Mouse (Mus musculus): ENCODE measurements at regions not wholly inside any gene's neighbourhood (a gene's known extent, or its start where the extent isn't known, plus 50 kb on each side); places are given as distances from the start of the nearest gene placed in this dataset.
"Not testable (repeated sequence)": the region's sequence is repeated elsewhere in the genome, so short reads cannot be mapped to it uniquely, and the experiment has no call there.

GRCm38 (mm10) chr7:118320307-118320706 is 76.8 kb upstream of the Smg1 start:
- no peak for DNase-seq (ENCODE audit: low spot score)

DNA sequence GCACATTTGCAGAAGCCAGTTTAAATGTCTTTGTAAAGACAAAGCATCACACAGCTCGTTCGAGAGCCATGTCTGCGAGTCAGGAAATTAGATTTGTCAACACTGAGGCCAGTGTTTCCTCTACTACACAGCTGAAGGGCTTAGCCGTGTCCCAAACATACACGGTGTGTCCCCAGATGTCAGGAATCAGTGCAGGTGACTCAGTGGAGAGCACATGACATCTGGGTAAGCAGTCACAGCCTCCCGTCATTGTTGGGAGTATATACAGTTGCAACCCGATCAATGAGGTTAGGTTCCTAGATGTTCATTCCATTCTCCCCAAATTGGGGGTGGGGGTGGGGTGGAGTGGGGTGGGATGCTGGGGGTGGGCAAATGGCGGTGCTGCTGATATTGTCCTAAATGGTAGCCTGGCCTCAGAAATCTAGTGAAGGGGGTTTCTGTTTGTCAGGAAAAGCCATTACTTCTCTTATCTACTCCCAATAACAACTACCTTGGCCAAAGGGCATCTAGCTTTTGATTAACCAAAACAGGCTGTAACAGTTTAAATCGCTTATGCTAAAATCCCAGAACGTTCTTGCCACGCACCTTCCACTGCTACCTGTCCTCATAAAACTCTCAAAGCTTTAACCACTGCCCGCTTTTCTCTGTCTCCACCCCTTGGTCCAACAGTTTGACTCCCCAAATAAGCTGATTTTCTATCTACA is 75.1 kb upstream of the Smg1 start:
- no peak for DNase-seq (ENCODE audit: low spot score)

DNA sequence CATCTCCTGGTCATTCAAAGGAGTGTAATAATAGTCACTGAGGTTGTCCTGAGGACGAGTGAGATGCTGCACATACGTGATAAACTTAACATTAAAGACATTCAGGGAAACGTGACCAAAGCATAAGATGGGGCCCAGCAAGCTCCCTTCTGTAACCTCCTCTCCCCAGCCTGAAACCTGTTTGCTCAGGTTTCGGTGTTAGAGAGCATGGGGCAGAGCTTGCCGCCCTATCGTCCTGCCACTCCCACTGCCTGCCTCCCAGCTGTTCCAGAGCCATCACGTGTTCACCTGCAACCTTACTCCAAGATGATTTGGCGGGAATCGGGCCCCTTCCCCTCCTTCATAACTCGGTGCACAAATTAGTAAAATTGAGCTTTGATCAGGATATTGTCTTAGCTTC is 71.4 kb upstream of the Smg1 start:
- DNase-seq (ENCODE audit: low spot score), result not testable (repeated sequence)

GRCm38 (mm10) chr7:118314228-118314658 is 70.8 kb upstream of the Smg1 start:
- no peak for DNase-seq (ENCODE audit: low spot score)

DNA sequence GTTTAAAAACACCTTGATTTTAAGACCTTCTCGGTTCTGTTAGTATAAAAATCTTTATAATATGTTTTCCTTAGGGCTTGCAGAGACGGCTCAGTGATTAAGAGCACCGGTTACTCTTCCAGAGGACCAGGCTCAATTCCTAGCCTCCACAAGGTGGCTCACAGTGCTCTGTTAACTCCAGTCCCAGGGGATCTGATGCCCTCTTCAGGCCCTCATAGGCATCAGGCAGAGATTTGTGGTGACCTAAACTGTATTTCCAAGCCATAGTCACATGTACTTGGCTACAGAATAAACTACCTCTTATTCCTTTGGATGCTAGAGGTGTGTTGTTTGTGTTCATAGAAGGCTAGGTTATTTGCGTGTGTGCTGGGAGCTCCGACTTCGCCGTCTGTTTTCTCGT is 70.3 kb upstream of the Smg1 start:
- DNase-seq (ENCODE audit: low spot score), result no peak

GRCm38 (mm10) chr7:118309733-118310132 is 66.3 kb upstream of the Smg1 start:
- DNase-seq (ENCODE audit: low spot score), result no peak

DNA sequence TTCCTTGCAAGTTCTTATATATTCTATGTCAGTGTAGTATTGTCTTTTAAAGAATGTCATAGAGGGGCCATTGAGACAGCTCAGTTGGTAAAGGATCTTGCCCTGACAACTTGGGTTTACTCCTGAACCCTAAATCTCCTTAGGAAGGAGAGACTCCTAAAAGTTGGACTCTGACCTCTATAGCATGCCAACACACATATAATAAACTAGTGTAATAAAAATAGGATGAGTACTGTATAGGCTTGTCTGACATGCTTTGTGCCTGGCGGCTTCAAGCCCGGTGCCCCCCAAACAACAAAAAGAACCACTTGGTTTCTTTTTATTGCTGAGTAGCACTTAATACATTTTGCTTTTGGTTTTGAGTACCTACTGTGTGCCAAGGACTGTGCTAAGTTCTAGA is 65.4 kb upstream of the Smg1 start:
- no peak for DNase-seq (ENCODE audit: low spot score)

DNA sequence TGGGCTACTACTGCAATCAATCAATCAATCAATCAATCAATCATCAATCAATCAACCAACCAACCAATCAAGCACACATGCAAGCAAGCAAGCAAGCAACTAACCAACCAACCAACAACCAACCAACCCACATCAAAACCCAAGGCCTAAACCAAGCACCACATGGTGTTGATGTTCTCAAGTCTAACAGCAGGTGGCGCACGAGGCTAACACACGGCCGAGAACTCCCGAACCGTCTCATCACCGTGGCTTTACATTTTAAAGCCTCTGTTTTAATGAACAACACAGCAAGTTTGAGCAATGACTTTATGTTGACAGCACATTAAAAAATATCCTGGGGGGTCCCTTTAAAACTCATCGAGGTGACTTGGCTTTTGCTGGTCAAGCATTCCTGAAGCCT is 61.3 kb upstream of the Smg1 start:
- DNase-seq (ENCODE audit: low spot score), result peak; percentile 73

GRCm38 (mm10) chr7:118304338-118304737 is 60.9 kb upstream of the Smg1 start:
- DNase-seq (ENCODE audit: low spot score), result no peak

DNA sequence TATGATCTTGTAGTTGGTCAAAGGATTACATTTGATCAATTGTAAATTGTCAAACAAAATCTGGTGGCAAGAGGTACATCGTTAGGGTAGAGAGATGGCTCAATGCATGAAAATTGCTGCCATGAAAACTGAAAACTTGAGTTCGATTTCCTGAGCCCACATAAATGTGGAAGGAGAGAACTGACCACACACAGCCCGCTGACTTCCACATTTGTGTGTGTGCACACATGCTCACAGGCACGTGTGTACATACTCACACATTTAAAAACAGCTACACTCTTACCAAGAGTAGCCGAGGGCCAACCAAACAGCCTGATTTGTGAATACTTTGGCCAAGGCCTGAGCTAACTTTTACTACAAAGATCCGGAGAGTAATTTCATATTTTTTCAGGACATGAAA is 60.5 kb upstream of the Smg1 start:
- DNase-seq (ENCODE audit: low spot score), result no peak

- no peak for DNase-seq (ENCODE audit: low spot score)
These were observed 57.3 kb upstream of the Smg1 start for GRCm38 (mm10) chr7:118300678-118301342.

DNA sequence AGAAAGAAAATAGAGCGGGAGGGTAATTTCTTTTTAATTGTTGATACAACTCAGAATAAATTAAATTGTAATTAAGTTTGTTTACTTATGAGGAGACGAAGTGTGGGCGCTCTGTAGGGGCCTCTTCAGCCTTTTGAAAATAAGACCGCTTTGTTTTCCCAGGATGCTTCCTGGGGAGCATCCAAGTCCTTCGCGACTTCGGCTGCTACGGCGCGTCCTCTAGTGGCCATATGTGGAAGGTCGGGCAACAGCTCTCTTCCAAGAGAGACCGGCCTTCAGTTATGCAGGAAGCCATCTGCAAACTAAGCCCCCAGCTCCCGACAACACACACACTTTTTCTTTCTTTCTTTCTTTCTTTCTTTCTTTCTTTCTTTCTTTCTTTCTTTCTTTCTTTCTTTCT is 54.1 kb upstream of the Smg1 start:
- peak; percentile 53 for DNase-seq (ENCODE audit: low spot score)

DNA sequence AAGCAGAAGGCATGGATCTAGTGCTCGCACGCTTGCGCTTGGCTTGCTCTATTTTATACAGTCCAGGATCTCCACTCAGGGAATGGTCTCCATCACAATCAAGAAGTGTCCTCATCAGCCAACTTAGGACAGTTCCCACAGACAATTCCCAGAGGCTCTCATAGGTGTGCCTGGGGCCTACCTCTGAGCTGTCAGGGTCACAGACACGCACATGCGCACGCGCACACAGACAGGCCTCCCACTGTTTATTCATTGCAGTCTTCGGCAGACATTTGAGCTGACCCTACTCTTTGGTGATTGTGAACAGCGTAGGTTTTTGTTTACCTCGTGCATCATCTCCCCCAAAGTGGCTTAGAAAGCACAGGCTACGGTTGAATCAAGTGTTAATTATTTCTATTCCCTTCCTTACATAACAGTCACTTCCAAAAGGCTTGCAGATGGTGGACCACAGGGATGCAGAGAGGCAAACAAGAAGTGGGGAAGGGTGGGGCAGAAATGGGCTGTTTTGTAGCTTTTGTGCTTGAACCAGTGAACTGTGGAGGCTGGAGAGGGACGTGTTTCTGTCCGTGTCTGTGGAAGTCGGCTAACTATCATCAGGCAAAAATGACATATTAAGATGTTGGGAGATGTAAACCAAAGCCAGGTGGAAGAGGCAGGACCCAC is 53.5 kb upstream of the Smg1 start:
- DNase-seq (ENCODE audit: low spot score), result no peak

GRCm38 (mm10) chr7:118295855-118296254 is 52.4 kb upstream of the Smg1 start:
- no peak for DNase-seq (ENCODE audit: low spot score)

DNA sequence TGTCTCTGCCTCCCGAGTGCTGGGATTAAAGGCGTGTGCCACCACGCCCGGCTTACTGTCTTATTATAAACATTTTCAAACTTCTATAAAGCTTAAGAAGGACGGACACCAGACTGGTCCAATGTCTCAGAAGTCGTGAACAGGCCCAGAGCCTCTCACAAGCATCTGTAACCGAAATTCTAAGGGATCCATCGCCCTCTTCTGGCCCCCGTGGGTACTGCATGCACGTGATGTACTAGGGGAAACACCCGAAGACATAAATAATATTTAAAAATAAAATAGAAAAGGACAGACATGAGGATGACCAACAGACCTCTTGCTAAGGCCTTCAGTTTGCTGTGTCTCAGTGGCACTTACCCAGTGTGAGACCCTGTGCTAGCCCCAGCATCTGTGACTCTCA is 51.8 kb upstream of the Smg1 start:
- peak; percentile 52 for DNase-seq (ENCODE audit: low spot score)

GRCm38 (mm10) chr7:118294637-118295036 is 51.2 kb upstream of the Smg1 start:
- DNase-seq (ENCODE audit: low spot score), result peak; percentile 24

Data from T-cell, adult 2 months (primary cell).